Mouse (Mus musculus): ENCODE measurements around the gene Prkrip1.
"Not testable (repeated sequence)": the region's sequence is repeated elsewhere in the genome, so short reads cannot be mapped to it uniquely, and the experiment has no call there.

The Prkrip1 gene

GRCm38 (mm10) chr5:136211341-136212102, 12.8 kb upstream of the Prkrip1 start:
- not testable (repeated sequence) for DNase-seq (ENCODE audit: low spot score in 2 of 2)

- no peak for DNase-seq (ENCODE audit: low spot score in 2 of 2)
These were observed 11.8 kb upstream of the Prkrip1 start for GRCm38 (mm10) chr5:136210549-136210948.

GRCm38 (mm10) chr5:136201832-136202231, 3.1 kb upstream of the Prkrip1 start:
- DNase-seq (ENCODE audit: low spot score in 2 of 2) = peak; percentile 67 to 80

GRCm38 (mm10) chr5:136199526-136199925, 763 bp upstream of the Prkrip1 start:
- DNase-seq (ENCODE audit: low spot score in 2 of 2) = no peak

GRCm38 (mm10) chr5:136191870-136192269, 6.9 kb downstream of the Prkrip1 start:
- no peak for DNase-seq (ENCODE audit: low spot score in 2 of 2)

GRCm38 (mm10) chr5:136186723-136187122, 12.0 kb downstream of the Prkrip1 start:
- peak; percentile 35 to 66 for DNase-seq (ENCODE audit: low spot score in 2 of 2)

GRCm38 (mm10) chr5:136183766-136184165, 15.0 kb downstream of the Prkrip1 start:
- no peak for DNase-seq (ENCODE audit: low spot score in 2 of 2)

- no peak for DNase-seq (ENCODE audit: low spot score in 2 of 2)
These were observed 15.9 kb downstream of the Prkrip1 start for GRCm38 (mm10) chr5:136182830-136183229.

- DNase-seq (ENCODE audit: low spot score in 2 of 2) = peak; percentile 49 to 56
These were observed 16.7 kb downstream of the Prkrip1 start for GRCm38 (mm10) chr5:136182049-136182448.

GRCm38 (mm10) chr5:136181197-136181596, 17.6 kb downstream of the Prkrip1 start:
- no peak for DNase-seq (ENCODE audit: low spot score in 2 of 2)

GRCm38 (mm10) chr5:136179594-136179993, 19.2 kb downstream of the Prkrip1 start:
- no peak for DNase-seq (ENCODE audit: low spot score in 2 of 2)

- peak; percentile 52 to 66 for DNase-seq (ENCODE audit: low spot score in 2 of 2)
These were observed 24.9 kb downstream of the Prkrip1 start for GRCm38 (mm10) chr5:136173606-136174463.

GRCm38 (mm10) chr5:136172939-136173338, 25.8 kb downstream of the Prkrip1 start:
- no peak for DNase-seq (ENCODE audit: low spot score in 2 of 2)

GRCm38 (mm10) chr5:136171363-136172341, 27.1 kb downstream of the Prkrip1 start:
- peak in 1 of 2 experiments; percentile 16 for DNase-seq (ENCODE audit: low spot score in 2 of 2)

- peak; percentile 85 to 88 for DNase-seq (ENCODE audit: low spot score in 2 of 2)
These were observed 28.0 kb downstream of the Prkrip1 start, which contains the start of gene Orai2 for GRCm38 (mm10) chr5:136170512-136171362. Gene Orai2 (minus strand): TSS chr5:136170713.

GRCm38 (mm10) chr5:136169626-136170511, 28.9 kb downstream of the Prkrip1 start:
- DNase-seq (ENCODE audit: low spot score in 2 of 2) = peak; percentile 53 to 57

GRCm38 (mm10) chr5:136168071-136168470, 30.7 kb downstream of the Prkrip1 start:
- DNase-seq (ENCODE audit: low spot score in 2 of 2) = no peak

- no peak for DNase-seq (ENCODE audit: low spot score in 2 of 2)
These were observed 31.5 kb downstream of the Prkrip1 start for GRCm38 (mm10) chr5:136167296-136167695.

- no peak for DNase-seq (ENCODE audit: low spot score in 2 of 2)
These were observed 33.5 kb downstream of the Prkrip1 start for GRCm38 (mm10) chr5:136165246-136165645.
